Mouse (Mus musculus): Measurements from ENCODE around the gene Tmem37. TPM values are rescaled to one million over a fixed set of nuclear protein-coding genes. Genes with fewer than 3 reads are reported as not detected.

Tmem37 gene
- 1 to 10 TPM; 5.6 to 7.5 TPM for total RNA-seq (2021)
- 9.0 and 29.3 TPM in 2 replicates for polyA plus RNA-seq (2012; rRNA removed)
- long read RNA-seq, transcript Tmem37-201 (2 exons, 1,311 nt): major isoform, 8 of 9 reads
- long read RNA-seq, partial matches to known transcripts: 0 of 9 reads
- long read RNA-seq, other reads (novel, unspliced or antisense): 1 of 9 reads

DNA sequence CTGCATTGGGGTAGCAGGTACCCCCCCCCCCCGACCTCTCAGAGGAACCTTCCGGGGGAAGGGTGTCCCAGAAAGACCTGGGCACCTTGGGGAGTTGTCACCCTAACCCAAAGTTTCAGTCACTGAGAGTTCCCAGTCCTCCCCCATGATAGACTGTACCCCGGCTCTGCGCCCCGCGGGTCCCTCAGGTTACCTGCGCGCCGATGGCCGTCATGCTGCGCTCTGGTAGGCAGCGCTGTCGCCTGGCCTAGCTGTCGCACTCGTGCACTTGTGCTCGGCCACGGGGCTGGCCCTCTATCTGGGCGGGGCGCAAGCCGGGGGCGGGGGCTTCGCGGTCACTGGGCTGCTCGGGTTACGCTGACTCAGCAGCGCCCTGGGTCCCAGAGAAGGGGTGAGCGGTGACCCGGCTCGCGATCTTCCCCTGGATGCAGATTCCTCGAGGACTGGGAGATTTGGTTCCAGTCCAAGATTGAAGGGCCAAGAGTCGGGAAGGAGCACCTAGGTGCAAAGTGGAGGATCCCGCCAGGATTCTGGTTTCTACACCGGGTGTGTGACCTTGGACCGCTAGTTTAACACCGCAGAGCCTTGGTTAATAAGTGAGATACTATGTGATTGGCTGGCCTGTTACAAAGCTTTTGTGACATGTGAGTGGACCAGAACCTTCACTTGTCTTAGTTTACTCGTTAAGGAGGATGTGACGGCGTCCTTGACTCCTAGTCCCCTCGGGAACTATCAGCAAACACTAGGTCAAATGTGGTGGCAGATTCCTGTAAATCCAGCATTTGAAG lies at the start of gene Tmem37:
TSS of gene Tmem37 (minus strand) at position 556 of the 788 bp plus-strand sequence.
- TF ChIP-seq CTCF (IDR thresholded peaks at IDR 0.05) (no peak), POLR2A (IDR thresholded peaks at IDR 0.05; ENCODE audit: insufficient read depth, low read depth, low read length) (0 out of 2 replicates have a peak, but pooled peaks have one; percentile 9)
- Histone ChIP-seq H3K4me1 (ENCODE audit: control insufficient read depth, insufficient read depth, low read length) (peaks cover 2% of the 10 kb centered on the region; the same call in 1 of the 2 replicates), H3K9ac (ENCODE audit: low read depth, low read length) (peak within 1 kb of the TSS; percentile 61), H3K36me3 (ENCODE audit: control insufficient read depth, insufficient read depth, low read length) (no peaks in the 10 kb centered on the region), H3K4me3 (peak within 1 kb of the TSS; percentile 45), H3K27ac (peak within 1 kb of the TSS; percentile 40; the same call in 1 of the 2 replicates), H3K27me3 (ENCODE audit: control insufficient read depth, insufficient read depth, low read length) (no peaks in the 10 kb centered on the region), H3K79me2 (replicated peaks; ENCODE audit: control insufficient read depth, insufficient read depth, low read length) (no peaks in the 10 kb centered on the region)
- WGBS: 6% methylated on average over 40 of the region's 40 CpGs
- peak; percentile 81 to 85 for DNase-seq
- intact Hi-C loops (cut with DNase I): no loop called here

- H3K27ac ChIP-seq: no peak overlapping the region
- intact Hi-C loops (cut with DNase I): loop anchor here (5.0 kb wide), 1 partner anchor 286 kb away; the partner anchor contains the start of gene Ptpn4
- H3K79me2 ChIP-seq (replicated peaks; ENCODE audit: control insufficient read depth, insufficient read depth, low read length): no peaks in the 10 kb centered on the region
- 86% methylated on average over 8 of the region's 8 CpGs for WGBS
- H3K9ac ChIP-seq (ENCODE audit: low read depth, low read length): no peak overlapping the region
- H3K36me3 ChIP-seq (ENCODE audit: control insufficient read depth, insufficient read depth, low read length): peaks cover 3% of the 10 kb centered on the region
- peaks cover 11% of the 10 kb centered on the region for H3K4me1 ChIP-seq (ENCODE audit: control insufficient read depth, insufficient read depth, low read length)
- DNase-seq: no peak
- TF ChIP-seq CTCF (IDR thresholded peaks at IDR 0.05) (no peak), EP300 (IDR thresholded peaks at IDR 0.05; ENCODE audit: insufficient read depth, low read depth, low read length) (no peak), POLR2A (IDR thresholded peaks at IDR 0.05; ENCODE audit: insufficient read depth, low read depth, low read length) (no peak)
- H3K4me3 ChIP-seq: no peak overlapping the region
- no peaks in the 10 kb centered on the region for H3K27me3 ChIP-seq (ENCODE audit: control insufficient read depth, insufficient read depth, low read length)
These were observed 48.9 kb upstream of the Tmem37 start for GRCm38 (mm10) chr1:120122634-120123383.

GRCm38 (mm10) chr1:120121930-120122530 lies 48.2 kb upstream of the Tmem37 start:
- Histone ChIP-seq H3K36me3 (ENCODE audit: control insufficient read depth, insufficient read depth, low read length) (peaks cover 4% of the 10 kb centered on the region), H3K9ac (ENCODE audit: low read depth, low read length) (peak overlapping the region; percentile 65), H3K27me3 (ENCODE audit: control insufficient read depth, insufficient read depth, low read length) (no peaks in the 10 kb centered on the region), H3K4me1 (ENCODE audit: control insufficient read depth, insufficient read depth, low read length) (peaks cover 12% of the 10 kb centered on the region), H3K27ac (peak overlapping the region; percentile 96), H3K79me2 (replicated peaks; ENCODE audit: control insufficient read depth, insufficient read depth, low read length) (no peaks in the 10 kb centered on the region), H3K4me3 (peak overlapping the region; percentile 83)
- 87% methylated on average over 9 of the region's 9 CpGs for WGBS
- TF ChIP-seq POLR2A (IDR thresholded peaks at IDR 0.05; ENCODE audit: insufficient read depth, low read depth, low read length): no peak
- no peak for TF ChIP-seq EP300 (IDR thresholded peaks at IDR 0.05; ENCODE audit: insufficient read depth, low read depth, low read length)
- no peak for TF ChIP-seq CTCF (IDR thresholded peaks at IDR 0.05)
- intact Hi-C loops (cut with DNase I): loop anchor here (5.0 kb wide), 1 partner anchor 285 kb away; the partner anchor contains the start of gene Ptpn4
- no peak for DNase-seq

- peak within 1 kb of the TSS; percentile 72 for H3K9ac ChIP-seq (ENCODE audit: low read depth, low read length)
- peak within 1 kb of the TSS; percentile 96 for H3K27ac ChIP-seq
- no peaks in the 10 kb centered on the region for H3K27me3 ChIP-seq (ENCODE audit: control insufficient read depth, insufficient read depth, low read length)
- H3K79me2 ChIP-seq (replicated peaks; ENCODE audit: control insufficient read depth, insufficient read depth, low read length): no peaks in the 10 kb centered on the region
- WGBS: 1% methylated on average over 52 of the region's 52 CpGs
- DNase-seq: peak; percentile 95 to 99
- peak within 1 kb of the TSS; percentile 83 for H3K4me3 ChIP-seq
- H3K4me1 ChIP-seq (ENCODE audit: control insufficient read depth, insufficient read depth, low read length): peaks cover 13% of the 10 kb centered on the region
- H3K36me3 ChIP-seq (ENCODE audit: control insufficient read depth, insufficient read depth, low read length): peaks cover 4% of the 10 kb centered on the region
- TF ChIP-seq EP300 (IDR thresholded peaks at IDR 0.05; ENCODE audit: insufficient read depth, low read depth, low read length) (peak; percentile 92), POLR2A (IDR thresholded peaks at IDR 0.05; ENCODE audit: insufficient read depth, low read depth, low read length) (peak; percentile 92), CTCF (IDR thresholded peaks at IDR 0.05) (peak; percentile 25)
- intact Hi-C loops (cut with DNase I): loop anchor here (5.0 kb wide), 1 partner anchor 284 kb away; the partner anchor contains the start of gene Ptpn4
These were observed 47.3 kb upstream of the Tmem37 start, which contains the start of the genes Dbi and 3110009E18Rik for GRCm38 (mm10) chr1:120120969-120121811. Dbi (minus strand) TSS chr1:120121078. 3110009E18Rik (plus strand) TSS chr1:120121187.
